Mouse (Mus musculus) urinary bladder, postnatal 36 days (tissue): ENCODE measurements around the gene Teddm2.
A peak's percentile ranks its signal among the peaks of the same experiment; 100 is the strongest.

Source experiments
- DNase-seq, 2 experiments: peaks; one replicate each; pipeline ENCODE4 v3.0.0; 2022; ENCODE audit warnings: low spot score in 2 of 2, mixed read lengths in 1 of 2

Teddm2 gene

GRCm38 (mm10) chr1:153899731-153900380 is at the start of gene Teddm2, which contains the start of gene Glul:
Gene Teddm2, minus strand, starts transcription at chr1:153900228.
Gene Glul, plus strand, starts transcription at chr1:153899944.
- peak; percentile 94 to 97 for DNase-seq

GRCm38 (mm10) chr1:153947837-153948236 is 47.8 kb upstream of the Teddm2 start:
- DNase-seq, result no peak

GRCm38 (mm10) chr1:153946971-153947370 is 46.9 kb upstream of the Teddm2 start:
- DNase-seq, result no peak

GRCm38 (mm10) chr1:153945181-153945580 is 45.2 kb upstream of the Teddm2 start:
- peak in 1 of 2 experiments; percentile 22 for DNase-seq

GRCm38 (mm10) chr1:153940986-153941385 is 41.0 kb upstream of the Teddm2 start:
- DNase-seq, result no peak

- DNase-seq, result no peak
Observed at GRCm38 (mm10) chr1:153937025-153937424, 37.0 kb upstream of the Teddm2 start.

- no peak for DNase-seq
Observed at GRCm38 (mm10) chr1:153935844-153936380, 35.9 kb upstream of the Teddm2 start.

- no peak for DNase-seq
Observed at GRCm38 (mm10) chr1:153933772-153934171, 33.7 kb upstream of the Teddm2 start.

- no peak for DNase-seq
Observed at GRCm38 (mm10) chr1:153930431-153930830, 30.4 kb upstream of the Teddm2 start.

- DNase-seq, result no peak
Observed at GRCm38 (mm10) chr1:153924395-153925385, 24.7 kb upstream of the Teddm2 start.

GRCm38 (mm10) chr1:153922571-153923021 is 22.6 kb upstream of the Teddm2 start:
- no peak for DNase-seq

GRCm38 (mm10) chr1:153921642-153922041 is 21.6 kb upstream of the Teddm2 start:
- DNase-seq, result no peak

GRCm38 (mm10) chr1:153918521-153919206 is 18.6 kb upstream of the Teddm2 start:
- no peak for DNase-seq

GRCm38 (mm10) chr1:153913869-153914268 is 13.8 kb upstream of the Teddm2 start:
- DNase-seq, result no peak

- no peak for DNase-seq
Observed at GRCm38 (mm10) chr1:153911276-153911795, 11.3 kb upstream of the Teddm2 start.

- DNase-seq, result no peak
Observed at GRCm38 (mm10) chr1:153910423-153910822, 10.4 kb upstream of the Teddm2 start.

GRCm38 (mm10) chr1:153909963-153910291 is 9.9 kb upstream of the Teddm2 start:
- DNase-seq, result no peak

- no peak for DNase-seq
Observed at GRCm38 (mm10) chr1:153909213-153909962, 9.4 kb upstream of the Teddm2 start.

- no peak for DNase-seq
Observed at GRCm38 (mm10) chr1:153908741-153909140, 8.7 kb upstream of the Teddm2 start.

- DNase-seq, result no peak
Observed at GRCm38 (mm10) chr1:153908208-153908607, 8.2 kb upstream of the Teddm2 start.

GRCm38 (mm10) chr1:153905884-153906283 is 5.9 kb upstream of the Teddm2 start:
- no peak for DNase-seq
